Mouse (Mus musculus) activated CD4-positive, CD25-positive, alpha-beta regulatory T cell, adult 4 months (primary cell): ENCODE measurements at regions not wholly inside any gene's neighbourhood (a gene's known extent, or its start where the extent isn't known, plus 50 kb on each side); places are given as distances from the start of the nearest gene placed in this dataset.

ENCODE experiments used
- ATAC-seq: one replicate; pipeline ENCODE4 v1.8.0; 2017

- ATAC-seq = no peak
These were observed 276.1 kb upstream of the Tle4 start for GRCm38 (mm10) chr19:14873986-14874385.

- no peak for ATAC-seq
These were observed 273.5 kb upstream of the Tle4 start for GRCm38 (mm10) chr19:14871178-14871867.

GRCm38 (mm10) chr19:14862654-14863468, 265.0 kb upstream of the Tle4 start:
- no peak for ATAC-seq

- ATAC-seq = no peak
These were observed 257.2 kb upstream of the Tle4 start for GRCm38 (mm10) chr19:14855036-14855435.

- ATAC-seq = no peak
These were observed 255.6 kb upstream of the Tle4 start for GRCm38 (mm10) chr19:14853416-14853815.

GRCm38 (mm10) chr19:14849561-14849960, 251.7 kb upstream of the Tle4 start:
- no peak for ATAC-seq

- no peak for ATAC-seq
These were observed 249.3 kb upstream of the Tle4 start for GRCm38 (mm10) chr19:14847120-14847519.

GRCm38 (mm10) chr19:14835629-14836028, 237.8 kb upstream of the Tle4 start:
- no peak for ATAC-seq

- ATAC-seq = no peak
These were observed 218.5 kb upstream of the Tle4 start for GRCm38 (mm10) chr19:14816354-14816753.

GRCm38 (mm10) chr19:14806787-14807186, 208.9 kb upstream of the Tle4 start:
- no peak for ATAC-seq

- no peak for ATAC-seq
These were observed 205.2 kb upstream of the Tle4 start for GRCm38 (mm10) chr19:14802909-14803650.

GRCm38 (mm10) chr19:14801669-14802068, 203.8 kb upstream of the Tle4 start:
- ATAC-seq = no peak

GRCm38 (mm10) chr19:14799002-14799401, 201.2 kb upstream of the Tle4 start:
- no peak for ATAC-seq

- ATAC-seq = no peak
These were observed 200.6 kb upstream of the Tle4 start for GRCm38 (mm10) chr19:14798417-14798816.

GRCm38 (mm10) chr19:14795910-14796309, 198.1 kb upstream of the Tle4 start:
- no peak for ATAC-seq

GRCm38 (mm10) chr19:14789992-14790391, 192.1 kb upstream of the Tle4 start:
- no peak for ATAC-seq

- no peak for ATAC-seq
These were observed 190.8 kb upstream of the Tle4 start for GRCm38 (mm10) chr19:14788630-14789029.

- no peak for ATAC-seq
These were observed 189.0 kb upstream of the Tle4 start for GRCm38 (mm10) chr19:14786868-14787267.

GRCm38 (mm10) chr19:14785661-14786060, 187.8 kb upstream of the Tle4 start:
- ATAC-seq = no peak

- no peak for ATAC-seq
These were observed 179.9 kb upstream of the Tle4 start for GRCm38 (mm10) chr19:14777709-14778108.

GRCm38 (mm10) chr19:14777198-14777597, 179.3 kb upstream of the Tle4 start:
- no peak for ATAC-seq

- ATAC-seq = no peak
These were observed 178.9 kb upstream of the Tle4 start for GRCm38 (mm10) chr19:14776791-14777190.

GRCm38 (mm10) chr19:14772794-14773193, 174.9 kb upstream of the Tle4 start:
- ATAC-seq = no peak
